Mouse (Mus musculus) liver, embryonic 14.5 days (tissue): ENCODE data around the gene Unc93a. TPM values are rescaled to one million over a fixed set of nuclear protein-coding genes. Genes with fewer than 3 reads are reported as not detected.
"Not testable (repeated sequence)": the region's sequence is repeated elsewhere in the genome, so short reads cannot be mapped to it uniquely, and the experiment has no call there.

Experiments
- ATAC-seq: fragments of 200-750 bp; cut with Nextera tagmentation; 2 replicates; pipeline ENCODE4 v1.8.0; 2017; ENCODE audit warnings: moderate number of reproducible peaks, mild to moderate bottlenecking, moderate library complexity; ENCODE audit not compliant: insufficient read depth
- DNase-seq, 3 experiments: peaks; one replicate each; pipeline ENCODE4 v3.0.0-alpha.2; 2012 to 2013; ENCODE audit warnings: low read depth in 3 of 3, low spot score in 3 of 3
- H3K27ac ChIP-seq: fragments of 300-500 bp; sonication (generic); 2 replicates; pipeline ENCODE4 v1.5.1; 2014; ENCODE audit warnings: moderate library complexity, mild to moderate bottlenecking, control low read depth, inconsistent platforms
- H3K27me3 ChIP-seq: fragments of 300-500 bp; sonication (generic); 2 replicates; pipeline ENCODE4 v1.6.1; 2014; ENCODE audit warnings: mild to moderate bottlenecking, low read length, moderate library complexity; ENCODE audit not compliant: control insufficient read depth, insufficient read depth
- H3K36me3 ChIP-seq: fragments of 300-500 bp; sonication (generic); replicated peaks from 2 replicates; pipeline ENCODE4 v1.6.1; 2014; ENCODE audit warnings: low read depth; ENCODE audit not compliant: control insufficient read depth, insufficient read depth
- H3K4me1 ChIP-seq, 2 experiments: fragments of 200-500 bp in 1 of 2; fragments of 300-500 bp in 1 of 2; sonication (generic) in 1 of 2; replicated peaks; 2 replicates each; pipeline ENCODE4 v1.6.1; 2012 to 2014; ENCODE audit warnings: antibody characterized with exemption in 1 of 2, inconsistent platforms in 1 of 2, low read length in 1 of 2; ENCODE audit not compliant: control insufficient read depth in 2 of 2, insufficient read depth in 2 of 2
- H3K4me2 ChIP-seq: fragments of 300-500 bp; sonication (generic); 2 replicates; pipeline ENCODE4 v1.6.1; 2014; ENCODE audit warnings: low read depth, mild to moderate bottlenecking, control low read depth, moderate library complexity
- H3K4me3 ChIP-seq, 2 experiments: fragments of 200-500 bp in 1 of 2; fragments of 300-500 bp in 1 of 2; sonication (generic) in 1 of 2; 2 replicates each; pipeline ENCODE4 v1.5.1; 2012 to 2014; ENCODE audit warnings: low read depth in 2 of 2, low read length in 2 of 2, mild to moderate bottlenecking in 2 of 2, control low read depth in 1 of 2, inconsistent platforms in 1 of 2, moderate library complexity in 1 of 2; ENCODE audit not compliant: insufficient read depth in 1 of 2
- H3K9ac ChIP-seq: fragments of 300-500 bp; sonication (generic); replicated peaks from 2 replicates; pipeline ENCODE4 v1.6.1; 2014; ENCODE audit warnings: mild to moderate bottlenecking, control low read depth, moderate library complexity
- H3K9me3 ChIP-seq: fragments of 300-500 bp; sonication (generic); 2 replicates; pipeline ENCODE4 v1.6.1; 2016; ENCODE audit warnings: low read length, mixed read lengths; ENCODE audit not compliant: control insufficient read depth
- WGBS: fragments of 180-500 bp; shearing (Covaris S2); extraction: QIAGEN DNeasy Blood & Tissue Kit; methylation state at CpG from one replicate; pipeline ENCODE4 v1.1.7; 2014; ENCODE audit not compliant: insufficient replicate concordance; 5-methylcytosine and 5-hydroxymethylcytosine counted together
- polyA plus RNA-seq, 2 experiments: library from polyadenylated mRNA; depleted of rRNA in 1 of 2; stranded (reverse) in 1 of 2; unstranded in 1 of 2; fragments of >200 nt; fragmentation: Nextera tagmentation in 1 of 2; extraction: Ambion mirVana in 1 of 2; gene quantifications; 2 replicates each; pipeline versions ENCODE4 v1.2.1 to v1.2.3; 2012 to 2014

The Unc93a gene
- polyA plus RNA-seq (2012; rRNA removed) (not detected in 2 replicates), polyA plus RNA-seq (2014; fragmentation: Nextera tagmentation; extraction: Ambion mirVana) (not detected in 2 replicates)

- H3K4me1 ChIP-seq, H3K9me3 ChIP-seq, H3K4me3 ChIP-seq, H3K27ac ChIP-seq, ATAC-seq, H3K4me2 ChIP-seq, H3K36me3 ChIP-seq, H3K27me3 ChIP-seq, H3K9ac ChIP-seq, DNase-seq: not testable (repeated sequence)
- 55% methylated on average over 3 of the region's 4 CpGs for WGBS
Measured at GRCm38 (mm10) chr17:13131710-13132109, at the start of gene Unc93a. TSS of gene Unc93a (minus strand) at chr17:13131810.

GRCm38 (mm10) chr17:13180491-13180890, 48.9 kb upstream of the Unc93a start:
- H3K4me3 ChIP-seq, ATAC-seq, H3K36me3 ChIP-seq, H3K4me2 ChIP-seq, H3K27me3 ChIP-seq, H3K4me1 ChIP-seq, DNase-seq, H3K27ac ChIP-seq, H3K9me3 ChIP-seq, H3K9ac ChIP-seq: not testable (repeated sequence)
- WGBS: 76% methylated on average over 5 of the region's 5 CpGs

- H3K4me3 ChIP-seq, DNase-seq, H3K4me2 ChIP-seq, H3K27me3 ChIP-seq, H3K27ac ChIP-seq, H3K4me1 ChIP-seq, H3K9me3 ChIP-seq, H3K9ac ChIP-seq, H3K36me3 ChIP-seq, ATAC-seq: not testable (repeated sequence)
- 66% methylated on average over 4 of the region's 4 CpGs for WGBS
Measured at GRCm38 (mm10) chr17:13179021-13179420, 47.4 kb upstream of the Unc93a start.

- ATAC-seq, H3K36me3 ChIP-seq, DNase-seq, H3K9me3 ChIP-seq, H3K4me1 ChIP-seq, H3K27ac ChIP-seq, H3K4me3 ChIP-seq, H3K4me2 ChIP-seq, H3K27me3 ChIP-seq, H3K9ac ChIP-seq: not testable (repeated sequence)
- 44% methylated on average over 1 of the region's 1 CpGs for WGBS
Measured at GRCm38 (mm10) chr17:13177796-13178195, 46.2 kb upstream of the Unc93a start.

GRCm38 (mm10) chr17:13175609-13176008, 44.0 kb upstream of the Unc93a start:
- not testable (repeated sequence) for H3K9ac ChIP-seq, H3K4me2 ChIP-seq, H3K4me1 ChIP-seq, DNase-seq, H3K9me3 ChIP-seq, H3K27ac ChIP-seq, H3K36me3 ChIP-seq, H3K4me3 ChIP-seq, H3K27me3 ChIP-seq, ATAC-seq
- WGBS: no CpG with 5 or more reads among the region's 1 CpGs

GRCm38 (mm10) chr17:13174029-13174428, 42.4 kb upstream of the Unc93a start:
- H3K4me2 ChIP-seq, H3K27ac ChIP-seq, H3K4me1 ChIP-seq, H3K9ac ChIP-seq, H3K36me3 ChIP-seq, H3K27me3 ChIP-seq, DNase-seq, H3K9me3 ChIP-seq, H3K4me3 ChIP-seq, ATAC-seq: not testable (repeated sequence)
- 39% methylated on average over 1 of the region's 3 CpGs for WGBS

GRCm38 (mm10) chr17:13173578-13173977, 42.0 kb upstream of the Unc93a start:
- not testable (repeated sequence) for H3K9ac ChIP-seq, ATAC-seq, H3K36me3 ChIP-seq, H3K4me1 ChIP-seq, H3K4me3 ChIP-seq, DNase-seq, H3K9me3 ChIP-seq, H3K4me2 ChIP-seq, H3K27ac ChIP-seq, H3K27me3 ChIP-seq
- 58% methylated on average over 6 of the region's 6 CpGs for WGBS

GRCm38 (mm10) chr17:13146128-13146527, 14.5 kb upstream of the Unc93a start:
- not testable (repeated sequence) for ATAC-seq, H3K27me3 ChIP-seq, H3K36me3 ChIP-seq, H3K4me2 ChIP-seq, H3K4me1 ChIP-seq, H3K9ac ChIP-seq, DNase-seq, H3K9me3 ChIP-seq, H3K27ac ChIP-seq, H3K4me3 ChIP-seq
- 77% methylated on average over 7 of the region's 7 CpGs for WGBS
